In the genomic region with DNA sequence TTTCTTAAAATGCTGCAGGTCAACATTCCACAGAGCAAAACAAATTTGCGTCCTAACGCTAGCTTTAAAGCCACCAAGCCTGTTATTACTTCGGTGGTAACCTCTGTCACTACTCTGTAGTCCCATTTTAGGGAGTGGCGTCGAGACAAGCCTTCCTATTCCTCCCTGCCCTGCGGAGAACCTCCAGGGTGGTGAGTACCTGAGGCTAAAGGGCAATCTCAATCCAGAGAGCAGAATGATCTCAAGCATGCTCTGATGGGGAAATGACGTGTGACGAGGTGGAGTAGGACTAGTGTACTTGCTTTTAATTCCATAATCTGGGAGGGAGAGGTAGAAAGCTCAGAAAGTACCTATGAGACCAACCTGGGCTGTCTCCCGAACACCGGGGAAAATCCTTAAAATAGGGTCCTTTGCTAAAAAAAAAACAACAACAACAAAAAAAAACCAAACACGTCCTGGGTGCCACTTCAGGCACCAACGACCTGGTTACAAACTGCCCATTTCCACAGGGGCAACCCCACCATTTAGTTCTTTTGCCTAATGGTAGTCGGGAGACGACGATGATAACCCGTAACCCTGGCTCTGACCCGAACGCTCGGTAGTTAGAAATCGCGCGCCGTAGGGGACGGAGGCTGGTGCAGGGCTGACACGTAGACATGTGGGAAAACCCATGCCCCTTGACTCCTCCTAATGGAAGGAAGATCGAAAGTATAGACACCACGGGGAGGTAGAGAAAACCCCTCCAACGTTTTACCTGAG, we compare ENCODE assay signal across 8 mouse cellular contexts. TPM values are rescaled to one million over a fixed set of nuclear protein-coding genes. Genes with fewer than 3 reads are reported as not detected.
DNase-seq lines count a peak whose midpoint lies in the region; ATAC-seq and TF ChIP-seq lines count a peak whose summit lies in the region.

No protein-coding gene starts in this region.

- H3K27me3 ChIP-seq in C2C12 (ENCODE audit: control insufficient read depth, insufficient read depth, insufficient read length): no peaks in the 10 kb centered on the region
- H3K27me3 ChIP-seq in embryonic facial prominence, embryonic 13.5 days: no peaks in the 10 kb centered on the region
- no peaks in the 10 kb centered on the region for H3K27me3 ChIP-seq in midbrain, embryonic 11.5 days (ENCODE audit: control insufficient read depth, insufficient read depth, low read length)

- peak overlapping the region; percentile 80 for H3ac ChIP-seq in C2C12 (ENCODE audit: control insufficient read depth, insufficient read length, low read depth)

- H3K4me3 ChIP-seq in C2C12 (ENCODE audit: insufficient read depth, poor library complexity, severe bottlenecking): peak overlapping the region; percentile 74
- peak overlapping the region; percentile 72 for H3K4me3 ChIP-seq in embryonic facial prominence, embryonic 13.5 days
- peak overlapping the region; percentile 77 for H3K4me3 ChIP-seq in midbrain, embryonic 11.5 days (ENCODE audit: low read depth, low read length)

- H3K4me2 ChIP-seq in embryonic facial prominence, embryonic 13.5 days: peak overlapping the region; percentile 80
- peak overlapping the region; percentile 84 for H3K4me2 ChIP-seq in midbrain, embryonic 11.5 days

- ATAC-seq in embryonic facial prominence, embryonic 13.5 days (ENCODE audit: insufficient number of reproducible peaks, insufficient read depth, low FRiP score, low TSS enrichment, low read depth): 0 out of 2 replicates have a peak, but pooled peaks have one; percentile 1
- no peak; the same call in 1 of the 2 replicates for ATAC-seq in midbrain, embryonic 11.5 days (ENCODE audit: low FRiP score)

- peak overlapping the region; percentile 97 for H3K27ac ChIP-seq in embryonic facial prominence, embryonic 13.5 days
- H3K27ac ChIP-seq in midbrain, embryonic 11.5 days (ENCODE audit: low read depth, low read length): peak overlapping the region; percentile 60; the same call in 1 of the 2 replicates

- 2% methylated on average over 28 of the region's 28 CpGs for WGBS in embryonic facial prominence, embryonic 13.5 days
- 3% methylated on average over 28 of the region's 28 CpGs for WGBS in midbrain, embryonic 11.5 days

- H3K79me3 ChIP-seq in C2C12 (ENCODE audit: low read depth): peaks cover 58% of the 10 kb centered on the region

- peaks cover 66% of the 10 kb centered on the region for H3K36me3 ChIP-seq in C2C12 (ENCODE audit: control insufficient read depth, insufficient read depth)
- H3K36me3 ChIP-seq in embryonic facial prominence, embryonic 13.5 days: peaks cover 33% of the 10 kb centered on the region
- peaks cover 3% of the 10 kb centered on the region for H3K36me3 ChIP-seq in midbrain, embryonic 11.5 days (ENCODE audit: control insufficient read depth, insufficient read depth, low read length)

- peaks cover 90% of the 10 kb centered on the region for H3K79me2 ChIP-seq in C2C12 (ENCODE audit: control insufficient read depth, insufficient read depth)

- H3K4me1 ChIP-seq in embryonic facial prominence, embryonic 13.5 days: peaks cover 20% of the 10 kb centered on the region
- H3K4me1 ChIP-seq in midbrain, embryonic 11.5 days (ENCODE audit: control insufficient read depth, insufficient read depth, low read length): peaks cover 19% of the 10 kb centered on the region

- H3K9ac ChIP-seq in embryonic facial prominence, embryonic 13.5 days: peak overlapping the region; percentile 97
- H3K9ac ChIP-seq in midbrain, embryonic 11.5 days (ENCODE audit: low read length): peak overlapping the region; percentile 99

- peak; percentile 70 for DNase-seq in cerebellum, adult 9-10 months
- no peak for DNase-seq in cerebellum, postnatal 14 days
- peak; percentile 63 to 65 for DNase-seq in kidney, adult 8-10 months
- no peak for DNase-seq in midbrain, embryonic 11.5 days (ENCODE audit: low spot score, missing footprints)
- DNase-seq in ovary, adult 18-20 months (ENCODE audit: low spot score): no peak
- no peak for DNase-seq in spleen, postnatal 4 days (ENCODE audit: low spot score in 2 of 2)

- no peaks in the 10 kb centered on the region for H3K9me3 ChIP-seq in embryonic facial prominence, embryonic 13.5 days
- H3K9me3 ChIP-seq in midbrain, embryonic 11.5 days (ENCODE audit: control insufficient read depth, low read length): no peaks in the 10 kb centered on the region

- no peak for TF ChIP-seq CTCF in C2C12 (IDR thresholded peaks at IDR 0.05; ENCODE audit: control insufficient read depth, insufficient read depth, insufficient read length)

TF ChIP-seq in C2C12, 6 proteins besides CTCF, POLR2A, EP300 and RAD21:
- TF ChIP-seq MYOD1 (IDR thresholded peaks at IDR 0.05; ENCODE audit: control insufficient read depth, insufficient read length, low read depth) (no peak), FOSL1 (IDR thresholded peaks at IDR 0.05; ENCODE audit: insufficient read depth, low read length, poor library complexity, severe bottlenecking) (no peak), MYOG (IDR thresholded peaks at IDR 0.05; ENCODE audit: control insufficient read depth, extremely low read depth, insufficient read length) (no peak)
TF ChIP-seq in C2C12: peak in this region for 0.

RNA-seq across cellular contexts. Expression of gene Mrps18b, which starts 0.5 kb away (rescaled TPM):
- polyA plus RNA-seq in C2C12 (2012; fragmentation: generic; extraction: Trizol): 153 TPM
- polyA plus RNA-seq in embryonic facial prominence, embryonic 13.5 days (2015; fragmentation: Nextera tagmentation; extraction: Ambion mirVana): 60.2 and 69.9 TPM in 2 replicates
- 57.1 and 61.8 TPM in 2 replicates for polyA plus RNA-seq in midbrain, embryonic 11.5 days (2014; fragmentation: Nextera tagmentation; extraction: Ambion mirVana)

RNA-seq across cellular contexts. Expression of gene Ppp1r10, which starts 0.5 kb away (rescaled TPM):
- 33.1 TPM for polyA plus RNA-seq in C2C12 (2012; fragmentation: generic; extraction: Trizol)
- polyA plus RNA-seq in embryonic facial prominence, embryonic 13.5 days (2015; fragmentation: Nextera tagmentation; extraction: Ambion mirVana): 40.1 and 44.3 TPM in 2 replicates
- polyA plus RNA-seq in midbrain, embryonic 11.5 days (2014; fragmentation: Nextera tagmentation; extraction: Ambion mirVana): 44.3 TPM in 2 replicates

RNA-seq across cellular contexts. Expression of gene Atat1, which starts 5.8 kb away (rescaled TPM):
- polyA plus RNA-seq in C2C12 (2012; fragmentation: generic; extraction: Trizol): 13.1 TPM
- 136 and 151 TPM in 2 replicates for polyA plus RNA-seq in embryonic facial prominence, embryonic 13.5 days (2015; fragmentation: Nextera tagmentation; extraction: Ambion mirVana)
- 158 and 168 TPM in 2 replicates for polyA plus RNA-seq in midbrain, embryonic 11.5 days (2014; fragmentation: Nextera tagmentation; extraction: Ambion mirVana)

RNA-seq across cellular contexts. Expression of gene 2310061I04Rik, which starts 18.5 kb away (rescaled TPM):
- 36.0 TPM for polyA plus RNA-seq in C2C12 (2012; fragmentation: generic; extraction: Trizol)
- polyA plus RNA-seq in embryonic facial prominence, embryonic 13.5 days (2015; fragmentation: Nextera tagmentation; extraction: Ambion mirVana): 24.7 and 30.1 TPM in 2 replicates
- polyA plus RNA-seq in midbrain, embryonic 11.5 days (2014; fragmentation: Nextera tagmentation; extraction: Ambion mirVana): 22.7 and 23.3 TPM in 2 replicates

RNA-seq across cellular contexts. Expression of gene Dhx16, which starts 36.1 kb away (rescaled TPM):
- 42.4 TPM for polyA plus RNA-seq in C2C12 (2012; fragmentation: generic; extraction: Trizol)
- 40.9 and 53.5 TPM in 2 replicates for polyA plus RNA-seq in embryonic facial prominence, embryonic 13.5 days (2015; fragmentation: Nextera tagmentation; extraction: Ambion mirVana)
- polyA plus RNA-seq in midbrain, embryonic 11.5 days (2014; fragmentation: Nextera tagmentation; extraction: Ambion mirVana): 39.0 and 43.6 TPM in 2 replicates

Comparison
In these comparisons a context has a peak if more than half of its experiments do, and no peak if none do; other contexts are left out.
1. DNase-seq: peak in cerebellum, adult 9-10 months (single experiment) and kidney, adult 8-10 months (2 of 2); none in cerebellum, postnatal 14 days (0 of 2), midbrain, embryonic 11.5 days (single experiment), ovary, adult 18-20 months (single experiment) and spleen, postnatal 4 days (0 of 2).
2. Peak in every context shown above with its lines, with median percentiles within 50 percentile points of each other: H3K4me3 ChIP-seq.